2 mouse cellular contexts compared by ENCODE assay signal in the genomic region with DNA sequence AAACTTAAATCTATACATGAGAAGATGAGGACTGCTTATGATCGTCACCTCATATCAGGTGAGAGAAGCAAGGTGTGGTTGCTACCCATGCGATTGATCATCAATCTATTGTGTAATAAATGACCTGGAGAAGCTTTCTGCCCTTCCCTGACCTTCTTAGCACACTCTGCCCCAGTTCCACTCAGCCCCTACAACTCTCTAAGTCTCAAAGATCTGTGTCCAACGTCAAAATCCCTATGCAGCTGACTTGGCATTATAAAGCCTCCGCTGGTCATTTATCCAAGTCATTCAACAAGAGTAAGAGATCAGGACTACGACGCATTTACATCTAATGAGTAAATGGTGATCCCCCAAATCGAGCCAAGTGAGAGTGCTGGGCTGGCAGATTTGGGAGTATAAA.
TF ChIP-seq lines count a peak whose summit lies in the region.

A gene (plus strand): TSS at position 301 of the 400 bp plus-strand sequence.

TF ChIP-seq in CH12.LX, 34 proteins besides CTCF, POLR2A, EP300 and RAD21 (continued from another document):
- no peak for TF ChIP-seq KAT2A (IDR thresholded peaks at IDR 0.05; ENCODE audit: insufficient replicate concordance, low read length)
- TF ChIP-seq ZKSCAN1 (IDR thresholded peaks at IDR 0.05; ENCODE audit: borderline replicate concordance, low read depth, low read length), result no peak
- no peak for TF ChIP-seq ETS1 (conservative IDR thresholded peaks at IDR 0.05; ENCODE audit: low read depth, low read length)

TF ChIP-seq in MEL, 35 proteins besides CTCF, POLR2A, EP300 and RAD21 (continued from another document):
- no peak for TF ChIP-seq ZKSCAN1 (IDR thresholded peaks at IDR 0.05; ENCODE audit: low read depth, low read length)
- TF ChIP-seq MAX (IDR thresholded peaks at IDR 0.05; ENCODE audit: low read length), result no peak
- no peak for TF ChIP-seq JUND (IDR thresholded peaks at IDR 0.05; ENCODE audit: low read depth, low read length)
- TF ChIP-seq POLR2AphosphoS2 (IDR thresholded peaks at IDR 0.05; ENCODE audit: low read length), result no peak
- no peak for TF ChIP-seq UBTF (IDR thresholded peaks at IDR 0.05; ENCODE audit: borderline replicate concordance, insufficient read depth, low read depth, low read length)
- TF ChIP-seq ELF1 (IDR thresholded peaks at IDR 0.05; ENCODE audit: low read depth, low read length), result no peak
- TF ChIP-seq MXI1 (IDR thresholded peaks at IDR 0.05; ENCODE audit: low read depth, low read length), result no peak
- no peak for TF ChIP-seq GABPA (IDR thresholded peaks at IDR 0.05; ENCODE audit: low read depth, low read length)
- TF ChIP-seq NRF1 (IDR thresholded peaks at IDR 0.05; ENCODE audit: insufficient read depth, low read depth, low read length, poor library complexity, severe bottlenecking), result no peak
- no peak for TF ChIP-seq MAZ (IDR thresholded peaks at IDR 0.05; ENCODE audit: low read depth, low read length)
- TF ChIP-seq E2F4 (IDR thresholded peaks at IDR 0.05; ENCODE audit: borderline replicate concordance, low read depth, low read length), result no peak
- TF ChIP-seq ZC3H11A (IDR thresholded peaks at IDR 0.05; ENCODE audit: low read depth, low read length), result no peak
- TF ChIP-seq HCFC1 (IDR thresholded peaks at IDR 0.05; ENCODE audit: low read depth, low read length), result no peak
- no peak for TF ChIP-seq CHD2 (IDR thresholded peaks at IDR 0.05; ENCODE audit: low read length)
